Mouse (Mus musculus) hindbrain, embryonic 15.5 days (tissue): ENCODE results near the gene Emc9. TPM values are rescaled to one million over a fixed set of nuclear protein-coding genes. Genes with fewer than 3 reads are reported as not detected.

Experiments used
- ATAC-seq: fragments of 200-750 bp; cut with Nextera tagmentation; 2 replicates; pipeline ENCODE4 v1.8.0; 2017; ENCODE audit warnings: low read depth, moderate number of reproducible peaks, moderate TSS enrichment; ENCODE audit not compliant: low FRiP score
- H3K27ac ChIP-seq: fragments of 300-500 bp; sonication (generic); replicated peaks from 2 replicates; pipeline ENCODE4 v1.5.1; 2015; ENCODE audit warnings: mild to moderate bottlenecking, inconsistent platforms
- H3K27me3 ChIP-seq: fragments of 300-500 bp; sonication (generic); 2 replicates; pipeline ENCODE4 v1.6.1; 2015; ENCODE audit warnings: control low read depth, inconsistent platforms
- H3K36me3 ChIP-seq: fragments of 300-500 bp; sonication (generic); 2 replicates; pipeline ENCODE4 v1.6.1; 2015; ENCODE audit warnings: control low read depth, inconsistent platforms
- H3K4me1 ChIP-seq: fragments of 300-500 bp; sonication (generic); replicated peaks from 2 replicates; pipeline ENCODE4 v1.6.1; 2015; ENCODE audit warnings: control low read depth, inconsistent platforms
- H3K4me2 ChIP-seq: fragments of 300-500 bp; sonication (generic); 2 replicates; pipeline ENCODE4 v1.6.1; 2015; ENCODE audit warnings: moderate library complexity, mild to moderate bottlenecking, inconsistent platforms
- H3K4me3 ChIP-seq: fragments of 300-500 bp; sonication (generic); 2 replicates; pipeline ENCODE4 v1.5.1; 2015; ENCODE audit warnings: mild to moderate bottlenecking, inconsistent platforms
- H3K9ac ChIP-seq: fragments of 300-500 bp; sonication (generic); 2 replicates; pipeline ENCODE4 v1.6.1; 2015; ENCODE audit warnings: inconsistent platforms
- H3K9me3 ChIP-seq: fragments of 300-500 bp; sonication (generic); 2 replicates; pipeline ENCODE4 v1.6.1; 2016; ENCODE audit warnings: control low read depth, inconsistent platforms
- WGBS: fragments of 180-500 bp; shearing (Covaris S2); methylation state at CpG from one replicate; pipeline ENCODE4 v1.1.7; 2015; 5-methylcytosine and 5-hydroxymethylcytosine counted together
- polyA plus RNA-seq: library from polyadenylated mRNA; unstranded; fragments of >200 nt; fragmentation: Nextera tagmentation; extraction: Ambion mirVana; gene quantifications from 2 replicates; pipeline ENCODE4 v1.2.1, GENCODE M21; 2015

Gene Emc9
- polyA plus RNA-seq, 1 experiment from 2014 or later, result 42.0 TPM

GRCm38 (mm10) chr14:55571760-55572159 lies 13.3 kb downstream of the Emc9 start:
- Histone ChIP-seq H3K9ac (no peak overlapping the region), H3K4me3 (no peak overlapping the region), H3K4me2 (no peak overlapping the region), H3K4me1 (no peaks in the 10 kb centered on the region), H3K27me3 (no peaks in the 10 kb centered on the region), H3K9me3 (no peaks in the 10 kb centered on the region), H3K27ac (no peak overlapping the region), H3K36me3 (peaks cover 31% of the 10 kb centered on the region)
- no peak for ATAC-seq

GRCm38 (mm10) chr14:55570588-55570987 lies 14.5 kb downstream of the Emc9 start:
- no peak overlapping the region for H3K27ac ChIP-seq
- no peak overlapping the region for H3K9ac ChIP-seq
- no peaks in the 10 kb centered on the region for H3K27me3 ChIP-seq
- no peak overlapping the region for H3K4me2 ChIP-seq
- no peaks in the 10 kb centered on the region for H3K9me3 ChIP-seq
- H3K36me3 ChIP-seq, result peaks cover 43% of the 10 kb centered on the region
- WGBS, result 95% methylated on average over 2 of the region's 2 CpGs
- no peaks in the 10 kb centered on the region for H3K4me1 ChIP-seq
- no peak overlapping the region for H3K4me3 ChIP-seq
- no peak for ATAC-seq

GRCm38 (mm10) chr14:55567496-55567895 lies 17.6 kb downstream of the Emc9 start:
- peaks cover 61% of the 10 kb centered on the region for H3K36me3 ChIP-seq
- no peak overlapping the region for H3K9ac ChIP-seq
- H3K4me1 ChIP-seq, result peaks cover 2% of the 10 kb centered on the region; the same call in 1 of the 2 replicates
- H3K4me2 ChIP-seq, result no peak overlapping the region
- no peaks in the 10 kb centered on the region for H3K9me3 ChIP-seq
- H3K27me3 ChIP-seq, result no peaks in the 10 kb centered on the region
- ATAC-seq, result no peak
- no peak overlapping the region for H3K27ac ChIP-seq
- H3K4me3 ChIP-seq, result no peak overlapping the region
- WGBS, result 95% methylated on average over 3 of the region's 3 CpGs

GRCm38 (mm10) chr14:55565748-55566147 lies 19.4 kb downstream of the Emc9 start:
- Histone ChIP-seq H3K4me2 (no peak overlapping the region), H3K9ac (no peak overlapping the region), H3K27ac (no peak overlapping the region), H3K9me3 (no peaks in the 10 kb centered on the region), H3K4me3 (no peak overlapping the region), H3K4me1 (peaks cover 18% of the 10 kb centered on the region), H3K36me3 (peaks cover 61% of the 10 kb centered on the region), H3K27me3 (no peaks in the 10 kb centered on the region)
- WGBS, result 91% methylated on average over 3 of the region's 3 CpGs
- ATAC-seq, result no peak

GRCm38 (mm10) chr14:55563249-55563648 lies 21.9 kb downstream of the Emc9 start:
- H3K9ac ChIP-seq, result no peak overlapping the region
- H3K36me3 ChIP-seq, result peaks cover 44% of the 10 kb centered on the region
- peaks cover 24% of the 10 kb centered on the region for H3K4me1 ChIP-seq
- H3K4me2 ChIP-seq, result no peak overlapping the region
- no peaks in the 10 kb centered on the region for H3K27me3 ChIP-seq
- WGBS, result 93% methylated on average over 11 of the region's 11 CpGs
- no peaks in the 10 kb centered on the region for H3K9me3 ChIP-seq
- ATAC-seq, result no peak
- H3K27ac ChIP-seq, result no peak overlapping the region
- no peak overlapping the region for H3K4me3 ChIP-seq

GRCm38 (mm10) chr14:55561860-55562259 lies 23.2 kb downstream of the Emc9 start:
- no peaks in the 10 kb centered on the region for H3K9me3 ChIP-seq
- H3K36me3 ChIP-seq, result peaks cover 31% of the 10 kb centered on the region
- WGBS, result 91% methylated on average over 10 of the region's 10 CpGs
- ATAC-seq, result no peak
- H3K4me1 ChIP-seq, result peaks cover 24% of the 10 kb centered on the region
- H3K27ac ChIP-seq, result no peak overlapping the region
- H3K9ac ChIP-seq, result no peak overlapping the region
- H3K4me3 ChIP-seq, result no peak overlapping the region
- H3K4me2 ChIP-seq, result 0 out of 2 replicates have a peak overlapping the region, but pooled peaks have one; percentile 68
- no peaks in the 10 kb centered on the region for H3K27me3 ChIP-seq

GRCm38 (mm10) chr14:55560202-55561073 lies 24.7 kb downstream of the Emc9 start, which contains the start of gene A730061H03Rik:
A730061H03Rik (minus strand) TSS chr14:55560406.
- Histone ChIP-seq H3K4me1 (peaks cover 24% of the 10 kb centered on the region), H3K9me3 (no peaks in the 10 kb centered on the region), H3K27ac (peak within 1 kb of the TSS; percentile 98), H3K9ac (peak within 1 kb of the TSS; percentile 73), H3K4me2 (peak within 1 kb of the TSS; percentile 68), H3K4me3 (peak within 1 kb of the TSS; percentile 53), H3K27me3 (no peaks in the 10 kb centered on the region), H3K36me3 (peaks cover 17% of the 10 kb centered on the region)
- peak; percentile 97 for ATAC-seq
- under 1% methylated on average over 51 of the region's 51 CpGs for WGBS

- H3K4me1 ChIP-seq, result peaks cover 24% of the 10 kb centered on the region
- H3K27me3 ChIP-seq, result no peaks in the 10 kb centered on the region
- H3K36me3 ChIP-seq, result peaks cover 11% of the 10 kb centered on the region
- H3K9me3 ChIP-seq, result no peaks in the 10 kb centered on the region
- ATAC-seq, result peak; percentile 78
- H3K4me3 ChIP-seq, result peak within 1 kb of the TSS; percentile 53
- peak within 1 kb of the TSS; percentile 73 for H3K9ac ChIP-seq
- H3K4me2 ChIP-seq, result peak within 1 kb of the TSS; percentile 68
- WGBS, result under 1% methylated on average over 27 of the region's 27 CpGs
- H3K27ac ChIP-seq, result peak within 1 kb of the TSS; percentile 98
Observed at GRCm38 (mm10) chr14:55559799-55560201, 25.3 kb downstream of the Emc9 start, which contains the start of gene Dcaf11. Dcaf11 (plus strand) TSS chr14:55560006.

GRCm38 (mm10) chr14:55558740-55559448 lies 26.2 kb downstream of the Emc9 start:
- no peaks in the 10 kb centered on the region for H3K27me3 ChIP-seq
- H3K4me3 ChIP-seq, result peak overlapping the region; percentile 53
- H3K27ac ChIP-seq, result peak overlapping the region; percentile 98; the same call in 1 of the 2 replicates
- WGBS, result 62% methylated on average over 6 of the region's 6 CpGs
- no peaks in the 10 kb centered on the region for H3K9me3 ChIP-seq
- peak overlapping the region; percentile 73 for H3K9ac ChIP-seq
- H3K36me3 ChIP-seq, result peaks cover 2% of the 10 kb centered on the region; the same call in 1 of the 2 replicates
- peaks cover 24% of the 10 kb centered on the region for H3K4me1 ChIP-seq
- peak overlapping the region; percentile 68 for H3K4me2 ChIP-seq
- no peak for ATAC-seq

GRCm38 (mm10) chr14:55557587-55557986 lies 27.5 kb downstream of the Emc9 start:
- H3K27me3 ChIP-seq, result no peaks in the 10 kb centered on the region
- H3K27ac ChIP-seq, result no peak overlapping the region
- no peak overlapping the region for H3K9ac ChIP-seq
- ATAC-seq, result no peak
- H3K4me3 ChIP-seq, result no peak overlapping the region
- WGBS, result 89% methylated on average over 3 of the region's 3 CpGs
- peaks cover 24% of the 10 kb centered on the region for H3K4me1 ChIP-seq
- no peak overlapping the region for H3K4me2 ChIP-seq
- no peaks in the 10 kb centered on the region for H3K9me3 ChIP-seq
- H3K36me3 ChIP-seq, result no peaks in the 10 kb centered on the region

- no peak overlapping the region for H3K4me2 ChIP-seq
- no peaks in the 10 kb centered on the region for H3K36me3 ChIP-seq
- H3K27me3 ChIP-seq, result no peaks in the 10 kb centered on the region
- peaks cover 18% of the 10 kb centered on the region for H3K4me1 ChIP-seq
- no peak overlapping the region for H3K9ac ChIP-seq
- H3K4me3 ChIP-seq, result no peak overlapping the region
- H3K27ac ChIP-seq, result no peak overlapping the region
- 28% methylated on average over 5 of the region's 5 CpGs for WGBS
- H3K9me3 ChIP-seq, result no peaks in the 10 kb centered on the region
- no peak for ATAC-seq
Observed at GRCm38 (mm10) chr14:55557003-55557402, 28.1 kb downstream of the Emc9 start.

GRCm38 (mm10) chr14:55555788-55556187 lies 29.3 kb downstream of the Emc9 start:
- Histone ChIP-seq H3K27ac (no peak overlapping the region), H3K9me3 (no peaks in the 10 kb centered on the region), H3K36me3 (no peaks in the 10 kb centered on the region), H3K4me1 (peaks cover 7% of the 10 kb centered on the region), H3K27me3 (no peaks in the 10 kb centered on the region), H3K4me3 (no peak overlapping the region), H3K9ac (no peak overlapping the region), H3K4me2 (no peak overlapping the region)
- ATAC-seq, result no peak
- 86% methylated on average over 3 of the region's 3 CpGs for WGBS
